Mouse (Mus musculus) right cerebral cortex, postnatal 10 days (tissue): Measurements from ENCODE around the gene Dph6.

Experiments
- DNase-seq, 2 experiments: peaks; one replicate each; pipeline ENCODE4 v3.0.0; 2021; ENCODE audit warnings: low spot score in 2 of 2

Gene Dph6

DNA sequence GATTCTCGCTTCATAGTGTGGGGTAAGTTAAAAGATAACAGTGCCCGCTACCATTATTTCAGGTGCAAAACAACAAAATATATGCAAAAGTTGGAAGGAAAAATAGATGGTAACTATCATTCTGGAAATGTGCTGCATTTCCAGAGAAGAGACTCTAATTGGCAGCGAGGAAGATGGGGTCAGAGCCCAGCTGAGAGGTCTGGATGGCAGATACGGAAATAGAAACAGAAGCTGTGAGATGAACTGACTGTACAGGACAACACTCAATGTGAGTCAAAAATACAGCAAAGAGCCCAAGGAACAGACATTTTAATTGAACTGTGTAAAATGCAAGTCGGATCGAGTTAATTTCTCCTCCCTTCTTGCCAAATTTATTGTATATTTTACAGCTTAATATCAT lies 114.3 kb downstream of the Dph6 start:
- DNase-seq = no peak

- DNase-seq = no peak
Measured at GRCm38 (mm10) chr2:114536032-114536431, 118.7 kb downstream of the Dph6 start.

GRCm38 (mm10) chr2:114531010-114531756 lies 123.6 kb downstream of the Dph6 start:
- no peak for DNase-seq

DNA sequence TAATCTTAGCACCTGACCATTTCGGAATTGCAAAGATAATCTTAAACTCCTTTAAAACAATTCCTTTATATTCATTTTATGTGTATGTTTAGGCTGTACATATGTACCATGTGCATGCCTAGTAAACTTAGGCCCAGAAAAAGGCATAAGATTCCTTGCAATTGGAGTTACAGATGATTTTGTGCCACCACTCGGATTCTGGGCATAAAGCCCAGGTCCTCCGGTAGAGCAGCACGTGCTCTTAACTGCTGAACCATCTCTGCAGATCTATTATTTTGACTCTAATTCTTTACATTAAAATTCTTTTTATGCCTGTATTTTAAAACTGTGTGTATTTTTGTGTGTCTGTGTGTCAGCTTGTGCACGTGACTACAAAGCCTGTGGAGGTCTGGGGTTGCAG lies 134.3 kb downstream of the Dph6 start:
- DNase-seq = no peak

DNA sequence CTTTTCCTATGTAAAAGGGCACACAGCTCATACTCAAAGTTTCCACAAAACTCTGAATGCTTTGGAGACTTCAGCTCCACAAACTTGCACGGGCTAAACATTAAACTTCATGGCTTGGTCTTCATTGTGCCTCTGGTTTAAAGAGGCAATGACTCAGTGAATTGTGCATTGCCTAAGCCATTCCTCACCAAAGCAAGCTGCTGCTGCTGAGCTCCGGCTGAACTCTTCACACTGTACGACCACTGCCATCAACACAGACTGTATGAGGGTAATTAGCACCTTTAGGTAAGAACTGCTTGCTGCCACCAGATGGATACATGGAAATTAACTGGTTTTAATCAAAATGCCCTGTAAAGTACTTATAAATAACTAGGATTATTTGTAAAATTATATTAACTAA lies 134.9 kb downstream of the Dph6 start:
- DNase-seq = no peak

- no peak for DNase-seq
Measured at GRCm38 (mm10) chr2:114492398-114492797, 162.4 kb downstream of the Dph6 start.

DNA sequence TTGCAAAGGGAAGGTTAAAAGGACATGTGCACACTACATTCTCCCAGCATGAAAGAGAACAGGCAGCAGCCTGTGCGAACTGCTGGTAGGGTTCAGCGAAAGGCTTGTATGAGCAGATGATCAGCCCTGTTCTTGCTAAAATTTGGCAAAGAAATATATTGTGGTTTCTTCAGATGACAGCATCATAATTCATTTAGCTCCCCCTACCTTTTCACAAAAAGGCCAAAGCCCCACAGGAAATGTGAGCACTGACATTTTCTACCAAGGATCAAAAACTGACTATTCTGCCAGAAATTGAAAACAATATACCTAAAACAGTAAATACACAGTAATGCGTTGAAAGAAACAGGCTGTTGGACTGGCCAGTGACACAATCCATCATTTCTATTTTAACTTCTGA lies 162.9 kb downstream of the Dph6 start:
- no peak for DNase-seq

DNA sequence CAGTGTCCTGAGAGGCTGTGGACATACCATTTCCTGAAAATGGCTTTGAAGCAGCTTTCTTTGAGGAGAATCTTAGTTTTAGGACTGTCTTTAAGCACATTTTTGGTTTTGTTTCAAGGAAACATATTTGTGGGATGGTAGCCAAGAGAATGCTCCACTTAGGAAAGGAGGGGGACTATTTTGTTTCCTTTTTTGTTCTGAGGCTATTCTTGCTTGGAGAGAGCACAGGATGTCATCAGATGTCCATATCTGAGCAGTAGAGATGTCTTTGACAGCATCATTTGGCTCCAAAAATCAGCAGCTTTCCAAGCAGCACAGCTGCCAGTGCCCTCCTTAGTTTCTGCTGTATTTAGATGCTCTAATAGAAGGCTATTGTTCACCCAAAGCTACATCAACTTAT lies 167.8 kb downstream of the Dph6 start:
- DNase-seq = no peak
